Mouse (Mus musculus) forebrain, embryonic 13.5 days (tissue): ENCODE results near the gene Ankrd12. TPM values are rescaled to one million over a fixed set of nuclear protein-coding genes. Genes with fewer than 3 reads are reported as not detected.
"Not testable (repeated sequence)": the region's sequence is repeated elsewhere in the genome, so short reads cannot be mapped to it uniquely, and the experiment has no call there.

Source experiments
- ATAC-seq: fragments of 200-750 bp; cut with Nextera tagmentation; 2 replicates; pipeline ENCODE4 v1.8.0; 2017
- H3K27ac ChIP-seq: fragments of 300-500 bp; sonication (generic); 2 replicates; pipeline ENCODE4 v1.5.1; 2015; ENCODE audit warnings: inconsistent platforms, mild to moderate bottlenecking, moderate library complexity
- H3K27me3 ChIP-seq: fragments of 300-500 bp; sonication (generic); 2 replicates; pipeline ENCODE4 v1.6.1; 2015; ENCODE audit warnings: mild to moderate bottlenecking, inconsistent platforms
- H3K36me3 ChIP-seq: fragments of 300-500 bp; sonication (generic); 2 replicates; pipeline ENCODE4 v1.6.1; 2015; ENCODE audit warnings: mild to moderate bottlenecking, inconsistent platforms; ENCODE audit not compliant: poor library complexity, severe bottlenecking
- H3K4me1 ChIP-seq: fragments of 300-500 bp; sonication (generic); 2 replicates; pipeline ENCODE4 v1.6.1; 2015; ENCODE audit warnings: inconsistent platforms
- H3K4me2 ChIP-seq: fragments of 300-500 bp; sonication (generic); 2 replicates; pipeline ENCODE4 v1.6.1; 2015; ENCODE audit warnings: inconsistent platforms, mild to moderate bottlenecking, moderate library complexity
- H3K4me3 ChIP-seq: fragments of 300-500 bp; sonication (generic); 2 replicates; pipeline ENCODE4 v1.5.1; 2015; ENCODE audit warnings: mild to moderate bottlenecking, inconsistent platforms
- H3K9ac ChIP-seq: fragments of 300-500 bp; sonication (generic); 2 replicates; pipeline ENCODE4 v1.6.1; 2015; ENCODE audit warnings: mild to moderate bottlenecking, inconsistent platforms
- H3K9me3 ChIP-seq: fragments of 300-500 bp; sonication (generic); replicated peaks from 2 replicates; pipeline ENCODE4 v1.6.1; 2016; ENCODE audit warnings: inconsistent platforms
- WGBS: fragments of 180-500 bp; shearing (Covaris S2); methylation state at CpG from one replicate; pipeline ENCODE4 v1.1.7; 2015; 5-methylcytosine and 5-hydroxymethylcytosine counted together
- polyA plus RNA-seq: library from polyadenylated mRNA; unstranded; fragments of >200 nt; fragmentation: Nextera tagmentation; extraction: Ambion mirVana; gene quantifications from 2 replicates; pipeline ENCODE4 v1.2.1, GENCODE M21; 2015

The Ankrd12 gene
- polyA plus RNA-seq, 1 experiment from 2014 or later = 77.4 TPM

GRCm38 (mm10) chr17:66076174-66076927, 538 bp downstream of the Ankrd12 start:
- Histone ChIP-seq H3K4me2 (peak overlapping the region; percentile 84), H3K27ac (peak overlapping the region; percentile 95), H3K9ac (peak overlapping the region; percentile 91), H3K9me3 (no peaks in the 10 kb centered on the region), H3K27me3 (no peaks in the 10 kb centered on the region), H3K36me3 (peaks cover 21% of the 10 kb centered on the region), H3K4me1 (peaks cover 19% of the 10 kb centered on the region), H3K4me3 (peak overlapping the region; percentile 94)
- ATAC-seq = peak; percentile 88
- WGBS = under 1% methylated on average over 73 of the region's 95 CpGs

GRCm38 (mm10) chr17:66075827-66076173, 1.1 kb downstream of the Ankrd12 start:
- 0 out of 2 replicates have a peak overlapping the region, but pooled peaks have one; percentile 95 for H3K27ac ChIP-seq

GRCm38 (mm10) chr17:66073971-66074370, 2.9 kb downstream of the Ankrd12 start:
- Histone ChIP-seq H3K36me3 (no peaks in the 10 kb centered on the region), H3K9ac (no peak overlapping the region), H3K4me2 (no peak overlapping the region), H3K27ac (no peak overlapping the region), H3K9me3 (no peaks in the 10 kb centered on the region), H3K4me1 (peaks cover 19% of the 10 kb centered on the region), H3K27me3 (no peaks in the 10 kb centered on the region), H3K4me3 (no peak overlapping the region)
- 90% methylated on average over 7 of the region's 7 CpGs for WGBS
- no peak for ATAC-seq

More at GRCm38 (mm10) chr17:66075827-66076173, 1.1 kb downstream of the Ankrd12 start:
- H3K9ac ChIP-seq = peak overlapping the region; percentile 91
- H3K4me3 ChIP-seq = peak overlapping the region; percentile 94
- H3K9me3 ChIP-seq = no peaks in the 10 kb centered on the region
- 2% methylated on average over 12 of the region's 12 CpGs for WGBS
- peaks cover 16% of the 10 kb centered on the region for H3K36me3 ChIP-seq
- ATAC-seq = no peak
- no peaks in the 10 kb centered on the region for H3K27me3 ChIP-seq
- H3K4me2 ChIP-seq = peak overlapping the region; percentile 84
- H3K4me1 ChIP-seq = peaks cover 19% of the 10 kb centered on the region

- H3K9ac ChIP-seq, H3K4me2 ChIP-seq, H3K9me3 ChIP-seq, H3K4me3 ChIP-seq, H3K4me1 ChIP-seq, ATAC-seq, H3K36me3 ChIP-seq, H3K27ac ChIP-seq, H3K27me3 ChIP-seq: not testable (repeated sequence)
- 96% methylated on average over 2 of the region's 2 CpGs for WGBS
These were observed 7.9 kb downstream of the Ankrd12 start for GRCm38 (mm10) chr17:66069036-66069435.

- 0 out of 2 replicates have a peak, but pooled peaks cover 7% of the 10 kb centered on the region for H3K4me1 ChIP-seq
- H3K4me3 ChIP-seq = no peak overlapping the region
- H3K4me2 ChIP-seq = no peak overlapping the region
- no peak for ATAC-seq
- no peaks in the 10 kb centered on the region for H3K9me3 ChIP-seq
- H3K27ac ChIP-seq = no peak overlapping the region
- no peaks in the 10 kb centered on the region for H3K27me3 ChIP-seq
- no peak overlapping the region for H3K9ac ChIP-seq
- 85% methylated on average over 4 of the region's 4 CpGs for WGBS
- H3K36me3 ChIP-seq = no peaks in the 10 kb centered on the region
These were observed 11.8 kb downstream of the Ankrd12 start for GRCm38 (mm10) chr17:66065115-66065514.

- H3K4me3 ChIP-seq = no peak overlapping the region
- no peak overlapping the region for H3K9ac ChIP-seq
- H3K4me1 ChIP-seq = 0 out of 2 replicates have a peak, but pooled peaks cover 7% of the 10 kb centered on the region
- no peak overlapping the region for H3K27ac ChIP-seq
- 49% methylated on average over 8 of the region's 8 CpGs for WGBS
- H3K9me3 ChIP-seq = no peaks in the 10 kb centered on the region
- no peaks in the 10 kb centered on the region for H3K36me3 ChIP-seq
- no peak for ATAC-seq
- no peak overlapping the region for H3K4me2 ChIP-seq
- H3K27me3 ChIP-seq = no peaks in the 10 kb centered on the region
These were observed 15.5 kb downstream of the Ankrd12 start for GRCm38 (mm10) chr17:66061241-66061938.

GRCm38 (mm10) chr17:66058160-66058559, 18.7 kb downstream of the Ankrd12 start:
- 0 out of 2 replicates have a peak, but pooled peaks cover 7% of the 10 kb centered on the region for H3K4me1 ChIP-seq
- H3K36me3 ChIP-seq = no peaks in the 10 kb centered on the region
- no peak overlapping the region for H3K4me3 ChIP-seq
- no peak overlapping the region for H3K9ac ChIP-seq
- H3K4me2 ChIP-seq = no peak overlapping the region
- H3K9me3 ChIP-seq = no peaks in the 10 kb centered on the region
- H3K27me3 ChIP-seq = no peaks in the 10 kb centered on the region
- ATAC-seq = no peak
- no peak overlapping the region for H3K27ac ChIP-seq
- WGBS = 94% methylated on average over 4 of the region's 4 CpGs

- Histone ChIP-seq H3K27me3 (no peaks in the 10 kb centered on the region), H3K27ac (no peak overlapping the region), H3K9ac (no peak overlapping the region), H3K4me1 (0 out of 2 replicates have a peak, but pooled peaks cover 7% of the 10 kb centered on the region), H3K36me3 (no peaks in the 10 kb centered on the region), H3K4me2 (no peak overlapping the region), H3K9me3 (no peaks in the 10 kb centered on the region), H3K4me3 (no peak overlapping the region)
- WGBS = 98% methylated on average over 2 of the region's 2 CpGs
- no peak for ATAC-seq
These were observed 19.7 kb downstream of the Ankrd12 start for GRCm38 (mm10) chr17:66057145-66057544.

- Histone ChIP-seq H3K27ac (no peak overlapping the region), H3K9ac (no peak overlapping the region), H3K9me3 (no peaks in the 10 kb centered on the region), H3K4me2 (no peak overlapping the region), H3K4me1 (no peaks in the 10 kb centered on the region), H3K4me3 (no peak overlapping the region), H3K27me3 (no peaks in the 10 kb centered on the region), H3K36me3 (peaks cover 2% of the 10 kb centered on the region; the same call in 1 of the 2 replicates)
- WGBS = 79% methylated on average over 4 of the region's 4 CpGs
- ATAC-seq = no peak
These were observed 23.5 kb downstream of the Ankrd12 start for GRCm38 (mm10) chr17:66053349-66053748.

- no peak overlapping the region for H3K27ac ChIP-seq
- H3K36me3 ChIP-seq = peaks cover 14% of the 10 kb centered on the region
- H3K4me1 ChIP-seq = no peaks in the 10 kb centered on the region
- no peak overlapping the region for H3K4me2 ChIP-seq
- no peaks in the 10 kb centered on the region for H3K27me3 ChIP-seq
- no peak overlapping the region for H3K4me3 ChIP-seq
- ATAC-seq = no peak
- H3K9ac ChIP-seq = no peak overlapping the region
- WGBS = 87% methylated on average over 4 of the region's 4 CpGs
- no peaks in the 10 kb centered on the region for H3K9me3 ChIP-seq
These were observed 28.1 kb downstream of the Ankrd12 start for GRCm38 (mm10) chr17:66048795-66049194.

GRCm38 (mm10) chr17:66048199-66048598, 28.7 kb downstream of the Ankrd12 start:
- 80% methylated on average over 5 of the region's 5 CpGs for WGBS
- no peak overlapping the region for H3K27ac ChIP-seq
- H3K4me1 ChIP-seq = no peaks in the 10 kb centered on the region
- H3K4me3 ChIP-seq = no peak overlapping the region
- peaks cover 14% of the 10 kb centered on the region for H3K36me3 ChIP-seq
- H3K27me3 ChIP-seq = no peaks in the 10 kb centered on the region
- H3K4me2 ChIP-seq = no peak overlapping the region
- no peak for ATAC-seq
- no peaks in the 10 kb centered on the region for H3K9me3 ChIP-seq
- no peak overlapping the region for H3K9ac ChIP-seq

GRCm38 (mm10) chr17:66043679-66044078, 33.2 kb downstream of the Ankrd12 start:
- H3K4me2 ChIP-seq, H3K27me3 ChIP-seq, H3K4me3 ChIP-seq, ATAC-seq, H3K27ac ChIP-seq, H3K9me3 ChIP-seq, H3K4me1 ChIP-seq, H3K9ac ChIP-seq: not testable (repeated sequence)
- peaks cover 19% of the 10 kb centered on the region for H3K36me3 ChIP-seq
- WGBS = 88% methylated on average over 4 of the region's 4 CpGs
